Mouse (Mus musculus): Measurements from ENCODE around the gene Cwc22. TPM values are rescaled to one million over a fixed set of nuclear protein-coding genes. Genes with fewer than 3 reads are reported as not detected.

Gene Cwc22
- polyA plus RNA-seq (2015; fragmentation: Nextera tagmentation; extraction: Ambion mirVana) = 15.3 and 16.4 TPM in 2 replicates

DNA sequence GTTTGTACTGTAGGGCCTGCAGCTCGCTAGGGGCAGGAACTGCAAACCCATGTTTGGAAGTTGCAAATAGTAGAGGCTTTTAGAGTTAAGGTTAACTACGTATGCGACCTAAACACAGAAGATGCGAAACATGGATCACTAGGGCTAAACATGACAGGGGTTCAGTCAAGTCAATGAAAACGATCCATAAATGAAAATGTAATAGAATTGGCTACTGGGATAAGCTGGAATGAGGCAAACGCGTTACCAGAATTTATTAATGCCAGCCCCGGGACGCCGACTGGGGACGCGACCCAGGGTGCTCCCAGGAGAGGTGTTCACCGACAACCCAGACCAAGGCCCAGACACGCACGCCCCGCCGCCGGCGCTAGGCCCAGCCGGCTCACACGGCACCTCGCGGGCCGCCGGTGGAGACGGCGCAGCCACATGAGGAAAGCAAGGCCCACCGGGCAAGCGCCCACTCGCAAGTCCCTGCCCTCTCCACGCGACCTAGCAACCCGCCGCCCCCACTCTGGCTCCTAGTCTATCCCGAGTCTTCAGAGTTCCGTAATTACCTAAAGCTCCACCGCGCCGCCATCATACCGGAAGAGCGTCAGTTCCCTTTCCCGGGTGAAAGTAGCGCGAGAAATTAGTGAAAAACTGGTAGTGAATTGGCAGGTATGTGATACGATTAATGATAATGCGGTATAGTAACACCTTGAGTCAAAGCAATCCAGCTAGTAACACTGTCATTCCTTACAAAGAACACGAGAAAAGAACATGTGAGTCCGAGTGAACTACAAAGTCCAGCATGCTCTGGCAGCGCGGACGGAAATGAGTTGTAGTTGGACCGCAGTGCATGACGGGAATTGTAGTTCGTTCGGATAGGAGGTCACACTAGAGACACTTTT lies at the start of gene Cwc22:
Gene Cwc22, minus strand, starts transcription at position 780 of the 890 bp plus-strand sequence.

Other genes with a start within 250 kb of the Cwc22 start
- gene Zfp385b, start 126.7 kb downstream of the Cwc22 start, polyA plus RNA-seq (2015; fragmentation: Nextera tagmentation; extraction: Ambion mirVana) = 3.1 and 3.6 TPM in 2 replicates